Mouse (Mus musculus): ENCODE data around the gene Gm21887.
"Not testable (repeated sequence)": the region's sequence is repeated elsewhere in the genome, so short reads cannot be mapped to it uniquely, and the experiment has no call there.

DNA sequence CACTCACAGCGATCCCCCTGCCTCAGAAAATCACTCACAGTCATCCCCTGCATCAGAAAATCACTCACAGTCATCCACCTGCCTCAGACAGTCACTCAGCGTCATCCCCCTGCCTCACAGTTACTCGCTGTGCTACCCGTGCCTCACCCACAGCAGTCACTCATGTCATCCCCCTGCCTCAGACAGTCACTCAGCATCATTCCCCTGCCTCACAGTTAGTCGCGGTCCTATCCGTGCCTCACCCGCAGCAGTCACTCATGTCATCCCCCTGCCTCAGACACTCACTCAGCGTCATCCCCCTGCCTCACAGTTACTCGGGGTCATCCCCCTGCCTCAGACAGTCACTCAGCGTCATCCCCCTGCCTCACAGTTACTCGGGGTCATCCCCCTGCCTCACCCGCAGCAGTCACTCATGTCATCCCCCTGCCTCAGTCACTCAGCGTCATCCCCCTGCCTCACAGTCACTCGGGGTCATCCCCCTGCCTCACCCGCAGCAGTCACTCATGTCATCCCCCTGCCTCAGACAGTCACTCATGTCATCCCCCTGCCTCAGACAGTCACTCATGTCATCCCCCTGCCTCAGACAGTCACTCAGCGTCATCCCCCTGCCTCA, 13.4 kb upstream of the Gm21887 start:
- TF ChIP-seq POLR2A (IDR thresholded peaks at IDR 0.05; ENCODE audit: borderline replicate concordance, extremely low read depth, low read depth, low read length); CTCF (IDR thresholded peaks at IDR 0.05; ENCODE audit: insufficient read depth, low read length): not testable (repeated sequence)
